Mouse (Mus musculus): ENCODE results near the gene Scnn1b.

DNA sequence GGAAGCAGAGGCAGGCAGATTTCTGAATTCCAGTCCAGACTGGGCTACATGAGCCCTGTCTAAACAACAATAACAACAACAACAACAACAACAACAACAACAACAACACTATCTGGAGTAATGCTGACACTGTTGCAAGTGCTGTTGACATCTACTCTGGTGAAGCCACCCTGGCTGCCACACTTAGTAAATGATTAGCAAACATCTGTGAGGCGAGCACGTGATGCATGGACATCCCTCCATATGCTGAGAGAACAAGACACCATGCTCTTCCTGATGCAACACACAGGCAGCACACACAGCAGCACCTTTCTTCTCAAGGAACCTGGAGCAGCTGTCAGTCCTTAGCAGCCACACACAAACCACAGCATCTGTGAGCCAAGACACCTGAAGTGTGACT is 63.0 kb downstream of the Scnn1b start:
- no peak for TF ChIP-seq CTCF (IDR thresholded peaks at IDR 0.05; ENCODE audit: borderline replicate concordance, extremely low read depth, insufficient read depth, insufficient read length)
- TF ChIP-seq POLR2A (IDR thresholded peaks at IDR 0.05; ENCODE audit: borderline replicate concordance, extremely low read depth, insufficient read depth, insufficient read length, poor library complexity, severe bottlenecking) = no peak
